Comparison of ENCODE assay signal across 9 mouse cellular contexts in genomic region chr7:67647277-67647676, GRCm38 (mm10). TPM values are rescaled to one million over a fixed set of nuclear protein-coding genes. Genes with fewer than 3 reads are reported as not detected.
A peak's percentile ranks its signal among the peaks of the same experiment; 100 is the strongest.
DNase-seq lines count a peak whose midpoint lies in the region; ATAC-seq and TF ChIP-seq lines count a peak whose summit lies in the region.
"Had no signal": no experiment of that assay in that cellular context is flagged by ENCODE, and none has a peak within 500 bp of the region (broad histone marks: within the 10 kb centered on the region; RNA-seq: fewer than 3 reads in every experiment).

Gene Ttc23 (plus strand): TSS chr7:67647410.

- H3K36me3 ChIP-seq in embryonic facial prominence, embryonic 10.5 days (replicated peaks): no peaks in the 10 kb centered on the region

- peak within 1 kb of the TSS; percentile 67 for H3K27ac ChIP-seq in layer of hippocampus, adult 2 months
- H3K27ac ChIP-seq in embryonic facial prominence, embryonic 10.5 days (replicated peaks): peak within 1 kb of the TSS; percentile 84

- no peak for DNase-seq in layer of hippocampus, adult 2 months (ENCODE audit: low spot score in 2 of 2)
- no peak for DNase-seq in layer of hippocampus, adult 11-12 months (ENCODE audit: low spot score)
- DNase-seq in embryonic facial prominence, embryonic 10.5 days (ENCODE audit: low spot score): peak; percentile 50
- peak; percentile 64 to 81 for DNase-seq in heart, adult 9 months (ENCODE audit: low spot score in 2 of 2)
- DNase-seq in kidney, postnatal 36 days: peak; percentile 28 to 76
- no peak for DNase-seq in cerebellum, adult 11-12 months
- no peak for DNase-seq in left cerebral cortex, postnatal 36 days (ENCODE audit: low spot score in 2 of 2)

- WGBS in embryonic facial prominence, embryonic 10.5 days: 1% methylated on average over 5 of the region's 5 CpGs

- peaks cover 48% of the 10 kb centered on the region for H3K4me1 ChIP-seq in embryonic facial prominence, embryonic 10.5 days

- no peaks in the 10 kb centered on the region for H3K9me3 ChIP-seq in embryonic facial prominence, embryonic 10.5 days
- H3K9me3 ChIP-seq: G1E had no signal

- intact Hi-C loops in left cerebral cortex, postnatal 36 days (cut with DNase I): no loop called here

- no peaks in the 10 kb centered on the region for H3K27me3 ChIP-seq in embryonic facial prominence, embryonic 10.5 days (replicated peaks; ENCODE audit: low read depth, poor library complexity, severe bottlenecking)

- ATAC-seq in monocyte, adult 5-6 weeks (replicated peaks; ENCODE audit: insufficient number of reproducible peaks, low FRiP score, low TSS enrichment, poor library complexity, severe bottlenecking): no peak

- TF ChIP-seq CTCF in layer of hippocampus, adult 2 months (conservative IDR thresholded peaks at IDR 0.05): no peak

- H3K4me3 ChIP-seq in layer of hippocampus, adult 2 months: peak within 1 kb of the TSS; percentile 80
- peak within 1 kb of the TSS; percentile 73 for H3K4me3 ChIP-seq in embryonic facial prominence, embryonic 10.5 days

RNA-seq across cellular contexts. Expression of gene Ttc23, which starts in this region (rescaled TPM):
- total RNA-seq in layer of hippocampus, adult 2 months (2021): 1 to 10 TPM; 4.6 to 7.9 TPM
- polyA plus RNA-seq in embryonic facial prominence, embryonic 10.5 days (2016; fragmentation: Nextera tagmentation; extraction: Ambion mirVana): 45.5 and 47.3 TPM in 2 replicates
- total RNA-seq in monocyte, adult 5-6 weeks (2017): 5.6 to 12.5 TPM (median 6.6 TPM) in 3 replicates
- total RNA-seq in left cerebral cortex, postnatal 36 days (2021): 1 to 10 TPM; 5.8 to 7.0 TPM

Comparison
In these comparisons a context has a peak if more than half of its experiments do, and no peak if none do; other contexts are left out.
1. DNase-seq: peak in embryonic facial prominence, embryonic 10.5 days (single experiment), heart, adult 9 months (2 of 2) and kidney, postnatal 36 days (2 of 2); none in layer of hippocampus, adult 2 months (0 of 2), layer of hippocampus, adult 11-12 months (single experiment), cerebellum, adult 11-12 months (single experiment) and left cerebral cortex, postnatal 36 days (0 of 2).